Mouse (Mus musculus) neural tube, embryonic 11.5 days (tissue): ENCODE results near the gene Ctbs. TPM values are rescaled to one million over a fixed set of nuclear protein-coding genes. Genes with fewer than 3 reads are reported as not detected.
A peak's percentile ranks its signal among the peaks of the same experiment; 100 is the strongest.

ENCODE experiments used
- ATAC-seq: fragments of 200-750 bp; cut with Nextera tagmentation; 2 replicates; pipeline ENCODE4 v1.8.0; 2017; ENCODE audit warnings: moderate number of reproducible peaks, mild to moderate bottlenecking, moderate TSS enrichment, moderate library complexity; ENCODE audit not compliant: insufficient read depth, low FRiP score, low TSS enrichment
- DNase-seq: peaks from one replicate; pipeline ENCODE4 v3.0.0-alpha.2; 2015; ENCODE audit warnings: low spot score
- H3K27ac ChIP-seq: fragments of 300-500 bp; sonication (generic); 2 replicates; pipeline ENCODE4 v1.5.1; 2014; ENCODE audit warnings: low read depth, mild to moderate bottlenecking, low read length
- H3K27me3 ChIP-seq: fragments of 300-500 bp; sonication (generic); 2 replicates; pipeline ENCODE4 v1.6.1; 2014; ENCODE audit warnings: mild to moderate bottlenecking, low read length, mixed read lengths; ENCODE audit not compliant: control insufficient read depth, insufficient read depth
- H3K36me3 ChIP-seq: fragments of 300-500 bp; sonication (generic); 2 replicates; pipeline ENCODE4 v1.6.1; 2014; ENCODE audit warnings: mild to moderate bottlenecking, low read length, moderate library complexity, mixed read lengths; ENCODE audit not compliant: control insufficient read depth, insufficient read depth
- H3K4me1 ChIP-seq: fragments of 300-500 bp; sonication (generic); 2 replicates; pipeline ENCODE4 v1.6.1; 2014; ENCODE audit warnings: low read length, mixed read lengths; ENCODE audit not compliant: control insufficient read depth, insufficient read depth
- H3K4me2 ChIP-seq: fragments of 300-500 bp; sonication (generic); 2 replicates; pipeline ENCODE4 v1.6.1; 2014; ENCODE audit warnings: low read depth, mild to moderate bottlenecking, moderate library complexity
- H3K4me3 ChIP-seq: fragments of 300-500 bp; sonication (generic); 2 replicates; pipeline ENCODE4 v1.5.1; 2014; ENCODE audit warnings: low read depth, low read length
- H3K9ac ChIP-seq: fragments of 300-500 bp; sonication (generic); 2 replicates; pipeline ENCODE4 v1.6.1; 2014; ENCODE audit warnings: mild to moderate bottlenecking, low read length
- H3K9me3 ChIP-seq: fragments of 300-500 bp; sonication (generic); 2 replicates; pipeline ENCODE4 v1.6.1; 2016; ENCODE audit warnings: low read length; ENCODE audit not compliant: control insufficient read depth
- WGBS: fragments of 180-500 bp; shearing (Covaris S2); extraction: QIAGEN DNeasy Blood & Tissue Kit; methylation state at CpG from one replicate; pipeline ENCODE4 v1.1.7; 2014; 5-methylcytosine and 5-hydroxymethylcytosine counted together
- polyA plus RNA-seq: library from polyadenylated mRNA; unstranded; fragments of >200 nt; fragmentation: Nextera tagmentation; extraction: Ambion mirVana; gene quantifications from 2 replicates; pipeline ENCODE4 v1.2.1, GENCODE M21; 2014

Gene Ctbs
- 5.3 and 5.5 TPM in 2 replicates for polyA plus RNA-seq

DNA sequence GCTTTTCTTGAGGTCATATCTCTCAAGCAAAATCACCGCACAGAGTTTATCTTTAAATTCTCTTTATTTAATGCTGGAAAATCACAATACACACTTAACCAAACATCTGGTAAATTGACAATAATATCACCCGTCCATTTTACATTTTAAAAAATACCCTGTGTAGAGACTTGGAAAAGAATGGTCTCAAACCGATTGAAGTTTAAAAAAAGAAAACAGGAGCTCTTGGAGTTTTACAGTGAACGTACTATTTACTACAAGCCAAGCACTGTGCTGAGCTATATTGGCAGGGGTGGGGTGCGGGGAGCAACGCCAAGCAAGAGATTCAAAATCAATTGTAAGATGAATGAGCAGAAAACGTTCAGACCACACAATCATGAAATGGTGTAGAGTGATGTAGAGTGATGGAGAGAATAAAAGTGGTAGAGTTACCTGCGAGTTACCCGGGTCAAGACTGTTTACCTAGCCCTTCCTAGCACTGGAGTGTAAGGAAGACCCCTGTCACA is at the start of gene Ctbs:
Gene Ctbs (plus strand): TSS at position 51 of the 506 bp plus-strand sequence.
- 56% methylated on average over 9 of the region's 9 CpGs for WGBS
- Histone ChIP-seq H3K9ac (peak within 1 kb of the TSS; percentile 67), H3K36me3 (no peaks in the 10 kb centered on the region), H3K27ac (no peak within 1 kb of the TSS), H3K9me3 (no peaks in the 10 kb centered on the region), H3K4me1 (no peaks in the 10 kb centered on the region), H3K4me3 (peak within 1 kb of the TSS; percentile 48), H3K27me3 (no peaks in the 10 kb centered on the region), H3K4me2 (peak within 1 kb of the TSS; percentile 76)
- DNase-seq (no peak), ATAC-seq (no peak)

- Histone ChIP-seq H3K9ac (peak overlapping the region; percentile 93), H3K27ac (no peak overlapping the region), H3K36me3 (no peaks in the 10 kb centered on the region), H3K9me3 (no peaks in the 10 kb centered on the region), H3K4me1 (peaks cover 10% of the 10 kb centered on the region; the same call in 1 of the 2 replicates), H3K4me3 (peak overlapping the region; percentile 94), H3K27me3 (no peaks in the 10 kb centered on the region), H3K4me2 (peak overlapping the region; percentile 76)
- DNase-seq, result no peak
- 43% methylated on average over 3 of the region's 3 CpGs for WGBS
- ATAC-seq, result no peak
These were observed 45.8 kb upstream of the Ctbs start for GRCm38 (mm10) chr3:146403770-146404169.

DNA sequence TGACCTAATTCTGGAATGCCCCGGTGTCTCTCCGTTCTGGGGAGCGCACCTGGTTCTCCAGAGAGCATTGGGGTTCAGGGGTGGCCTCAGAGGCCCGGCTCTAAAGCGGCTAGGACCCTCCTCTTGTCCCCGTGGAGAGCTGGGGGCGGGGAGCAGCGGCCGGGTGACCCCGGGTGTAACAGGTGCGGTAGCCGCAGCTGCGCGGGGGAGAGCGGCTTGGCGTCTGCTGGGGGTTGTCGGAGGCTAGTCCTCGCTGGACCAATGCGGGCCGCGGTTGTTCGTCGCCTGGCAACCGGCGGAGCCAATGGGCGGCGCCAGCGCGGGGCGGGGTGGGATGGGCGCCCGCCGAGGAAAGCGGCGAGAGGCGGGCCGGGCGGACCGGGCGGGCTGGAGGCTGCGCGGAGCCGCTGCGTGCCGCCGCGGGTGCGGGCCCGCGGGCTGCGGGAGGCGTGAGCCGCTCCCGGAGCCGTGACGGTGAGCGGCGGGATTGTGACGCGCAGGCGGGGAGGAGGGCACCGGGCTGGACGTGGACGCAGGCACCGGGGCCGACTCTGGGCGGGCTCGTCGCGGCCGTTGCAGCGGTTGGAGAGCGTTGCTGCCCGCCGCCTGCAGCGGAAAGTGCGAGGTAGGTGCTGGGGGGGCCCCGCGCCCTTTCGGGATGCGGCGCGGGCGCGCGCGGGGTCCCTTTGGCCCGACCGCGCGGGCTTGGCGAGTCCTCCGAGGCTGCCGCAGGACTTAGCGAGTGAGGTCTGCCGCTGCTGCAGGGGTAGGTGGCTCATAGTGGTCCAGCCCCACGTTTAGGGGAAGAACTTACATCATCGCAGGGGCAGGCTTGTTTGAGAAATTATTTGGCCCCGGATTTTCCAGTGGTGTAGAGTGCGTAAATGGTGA is 45.0 kb upstream of the Ctbs start, which contains the start of gene Ssx2ip:
Gene Ssx2ip (plus strand): TSS at position 332 of the 891 bp plus-strand sequence.
- no peaks in the 10 kb centered on the region for H3K27me3 ChIP-seq
- H3K27ac ChIP-seq, result 0 out of 2 replicates have a peak within 1 kb of the TSS, but pooled peaks have one; percentile 35
- peak; percentile 100 for ATAC-seq
- DNase-seq, result peak; percentile 98
- H3K4me3 ChIP-seq, result peak within 1 kb of the TSS; percentile 94
- H3K36me3 ChIP-seq, result no peaks in the 10 kb centered on the region
- H3K9ac ChIP-seq, result peak within 1 kb of the TSS; percentile 93
- peak within 1 kb of the TSS; percentile 76 for H3K4me2 ChIP-seq
- no peaks in the 10 kb centered on the region for H3K9me3 ChIP-seq
- peaks cover 10% of the 10 kb centered on the region; the same call in 1 of the 2 replicates for H3K4me1 ChIP-seq
- WGBS, result under 1% methylated on average over 59 of the region's 100 CpGs

DNA sequence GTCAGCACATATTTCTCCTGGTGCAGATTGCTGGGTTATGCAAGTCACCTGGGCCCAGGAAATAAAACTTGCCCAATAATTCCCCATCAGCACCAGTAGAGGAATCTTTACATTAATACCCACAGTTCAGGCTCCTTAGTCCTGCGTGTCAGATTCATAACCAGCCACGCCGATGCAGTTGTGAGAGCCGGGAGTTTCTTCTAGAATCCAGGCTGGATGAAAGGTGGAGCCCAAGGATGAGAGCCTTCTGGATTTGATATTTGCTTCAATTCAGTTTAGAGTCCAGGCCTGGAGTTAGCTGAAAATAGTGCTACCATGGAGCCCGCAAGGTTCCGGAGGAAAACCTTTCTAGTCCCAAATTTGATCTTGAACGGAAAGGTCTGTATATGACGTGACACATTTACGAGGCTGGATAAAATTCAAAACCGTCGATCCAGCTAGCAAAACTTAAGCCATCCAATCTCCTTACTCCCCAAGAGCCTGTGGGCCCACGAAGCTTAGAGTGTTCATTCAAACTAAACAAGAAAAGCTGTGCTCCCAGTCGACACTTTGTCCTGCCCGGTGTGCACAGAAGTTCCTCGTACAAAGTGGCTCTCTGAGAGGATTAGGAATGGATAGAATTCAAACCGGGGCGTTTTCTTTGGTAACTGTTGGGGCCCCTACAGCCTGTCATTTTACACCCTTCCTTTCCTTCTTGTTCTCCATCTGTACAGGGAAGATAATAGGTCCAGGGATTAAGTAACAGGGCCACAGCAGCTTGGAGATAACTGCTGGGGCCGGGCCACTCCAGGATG is 44.2 kb upstream of the Ctbs start:
- no peaks in the 10 kb centered on the region for H3K36me3 ChIP-seq
- H3K27me3 ChIP-seq, result no peaks in the 10 kb centered on the region
- 47% methylated on average over 18 of the region's 18 CpGs for WGBS
- peak overlapping the region; percentile 94 for H3K4me3 ChIP-seq
- peaks cover 10% of the 10 kb centered on the region; the same call in 1 of the 2 replicates for H3K4me1 ChIP-seq
- H3K9me3 ChIP-seq, result no peaks in the 10 kb centered on the region
- H3K4me2 ChIP-seq, result peak overlapping the region; percentile 76
- H3K27ac ChIP-seq, result no peak overlapping the region
- H3K9ac ChIP-seq, result peak overlapping the region; percentile 93
- DNase-seq, result no peak
- no peak for ATAC-seq

GRCm38 (mm10) chr3:146406007-146406341 is 43.6 kb upstream of the Ctbs start:
- no peaks in the 10 kb centered on the region for H3K9me3 ChIP-seq
- peak overlapping the region; percentile 76 for H3K4me2 ChIP-seq
- DNase-seq (no peak), ATAC-seq (no peak)
- no peak overlapping the region; the same call in 1 of the 2 replicates for H3K9ac ChIP-seq
- H3K4me1 ChIP-seq, result peaks cover 10% of the 10 kb centered on the region; the same call in 1 of the 2 replicates
- H3K36me3 ChIP-seq, result no peaks in the 10 kb centered on the region
- H3K27me3 ChIP-seq, result no peaks in the 10 kb centered on the region
- WGBS, result 72% methylated on average over 5 of the region's 5 CpGs
- peak overlapping the region; percentile 94; the same call in 1 of the 2 replicates for H3K4me3 ChIP-seq
- H3K27ac ChIP-seq, result no peak overlapping the region

- 91% methylated on average over 16 of the region's 16 CpGs for WGBS
These were observed 42.4 kb upstream of the Ctbs start for GRCm38 (mm10) chr3:146407086-146407721.

GRCm38 (mm10) chr3:146410114-146410513 is 39.5 kb upstream of the Ctbs start:
- Histone ChIP-seq H3K27ac (no peak overlapping the region), H3K9me3 (no peaks in the 10 kb centered on the region), H3K4me3 (no peak overlapping the region), H3K4me2 (no peak overlapping the region), H3K27me3 (no peaks in the 10 kb centered on the region), H3K9ac (no peak overlapping the region), H3K4me1 (peaks cover 9% of the 10 kb centered on the region; the same call in 1 of the 2 replicates), H3K36me3 (no peaks in the 10 kb centered on the region)
- no peak for DNase-seq
- 88% methylated on average over 7 of the region's 7 CpGs for WGBS
- ATAC-seq, result no peak

More at GRCm38 (mm10) chr3:146407086-146407721, 42.4 kb upstream of the Ctbs start:
- H3K36me3 ChIP-seq, result no peaks in the 10 kb centered on the region
- H3K4me2 ChIP-seq, result no peak overlapping the region
- ATAC-seq (no peak), DNase-seq (no peak)
- H3K9ac ChIP-seq, result no peak overlapping the region
- no peak overlapping the region for H3K27ac ChIP-seq
- no peak overlapping the region for H3K4me3 ChIP-seq
- no peaks in the 10 kb centered on the region for H3K27me3 ChIP-seq
- no peaks in the 10 kb centered on the region for H3K9me3 ChIP-seq
- peaks cover 10% of the 10 kb centered on the region; the same call in 1 of the 2 replicates for H3K4me1 ChIP-seq

- DNase-seq (no peak), ATAC-seq (no peak)
- Histone ChIP-seq H3K4me3 (no peak overlapping the region), H3K9ac (no peak overlapping the region), H3K4me1 (0 out of 2 replicates have a peak, but pooled peaks cover 2% of the 10 kb centered on the region), H3K27ac (no peak overlapping the region), H3K9me3 (no peaks in the 10 kb centered on the region), H3K36me3 (no peaks in the 10 kb centered on the region), H3K4me2 (no peak overlapping the region), H3K27me3 (no peaks in the 10 kb centered on the region)
- 98% methylated on average over 2 of the region's 2 CpGs for WGBS
These were observed 37.6 kb upstream of the Ctbs start for GRCm38 (mm10) chr3:146412008-146412407.
